Mouse (Mus musculus) spleen, adult 2 months (tissue): ENCODE results near the gene Tdrd9.

ENCODE experiments used
- CTCF ChIP-seq: fragments of 200-500 bp; IDR thresholded peaks from 2 replicates; pipeline ENCODE4 v1.5.1; 2011; ENCODE audit warnings: mild to moderate bottlenecking, inconsistent platforms; ENCODE audit not compliant: insufficient read depth, insufficient read length, insufficient replicate concordance; ENCODE audit errors: extremely low read depth
- POLR2A ChIP-seq: fragments of 200-500 bp; IDR thresholded peaks from 2 replicates; pipeline ENCODE4 v1.6.1; 2011; ENCODE audit warnings: low read depth, low read length, inconsistent platforms

DNA sequence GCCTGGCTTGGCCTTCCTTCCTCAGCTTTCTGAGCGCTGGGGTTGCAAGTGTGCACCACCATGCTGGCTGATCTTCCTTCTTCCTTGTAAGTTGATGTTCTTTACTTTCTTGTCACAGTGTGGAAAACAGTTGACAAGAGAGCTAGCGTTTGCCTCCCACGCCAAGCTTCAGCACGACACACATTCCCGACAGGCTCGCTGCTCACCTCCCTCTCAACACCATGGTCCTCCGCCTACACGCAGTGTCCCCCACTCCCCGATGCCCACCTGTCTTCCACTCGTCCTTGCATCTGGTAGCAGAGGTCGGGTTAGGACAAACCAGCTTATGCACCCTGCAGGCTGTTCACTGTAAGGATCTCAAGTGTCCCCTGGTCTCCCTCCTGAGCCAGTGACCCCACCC is 133.5 kb downstream of the Tdrd9 start:
- TF ChIP-seq CTCF: no peak
- TF ChIP-seq POLR2A: no peak
